Mouse (Mus musculus) testis, adult 2 months (tissue): ENCODE data around the gene Adam1b.

Experiments used
- CTCF ChIP-seq: fragments of 200-500 bp; IDR thresholded peaks from 2 replicates; pipeline ENCODE4 v1.5.1; 2012; ENCODE audit warnings: low read depth, mild to moderate bottlenecking, inconsistent platforms, low read length, moderate library complexity; ENCODE audit not compliant: control insufficient read depth, insufficient read depth, insufficient replicate concordance
- POLR2A ChIP-seq: fragments of 200-500 bp; IDR thresholded peaks from 2 replicates; pipeline ENCODE4 v1.6.1; 2012; ENCODE audit warnings: low read depth, mild to moderate bottlenecking, inconsistent platforms, low read length, moderate library complexity; ENCODE audit not compliant: control insufficient read depth

DNA sequence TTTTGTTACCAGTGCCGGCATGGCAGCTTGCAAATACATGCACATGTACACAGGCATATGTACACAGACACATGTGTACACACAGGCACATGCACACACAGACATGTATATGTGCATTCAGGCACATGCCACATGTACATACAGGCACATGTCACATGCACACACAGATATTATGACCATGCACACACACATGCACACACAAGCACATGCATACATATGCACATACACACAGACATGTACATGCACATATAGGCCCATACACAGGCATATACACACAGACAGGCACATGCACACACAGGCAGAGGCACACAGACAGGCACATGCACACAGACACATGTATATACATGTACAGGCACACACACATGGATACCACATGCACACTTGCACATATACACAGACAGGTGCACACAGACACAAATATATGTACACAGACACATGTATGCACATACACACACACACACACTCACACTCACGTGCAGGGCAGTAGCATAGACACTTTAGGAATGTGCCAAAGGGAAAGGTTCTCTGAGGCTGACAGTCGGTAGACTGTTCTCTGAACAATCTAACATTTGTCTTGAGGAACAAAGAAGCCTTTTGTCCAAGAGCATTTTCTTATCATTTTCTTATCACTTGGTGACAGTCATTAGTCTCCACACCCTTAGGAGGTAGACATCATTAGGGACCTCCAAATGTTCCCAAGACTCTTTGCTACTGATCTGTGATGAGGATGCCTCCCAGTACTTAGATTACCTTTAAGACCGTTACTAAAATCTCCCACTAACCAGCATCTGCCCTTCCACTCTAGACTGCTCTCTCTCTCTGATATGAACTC, 41.7 kb downstream of the Adam1b start:
- no peak for TF ChIP-seq CTCF
- no peak for TF ChIP-seq POLR2A
